Mouse (Mus musculus) forebrain, embryonic 14.5 days (tissue): ENCODE data around the gene Pkd1l3. TPM values are rescaled to one million over a fixed set of nuclear protein-coding genes. Genes with fewer than 3 reads are reported as not detected.

ENCODE experiments used
- ATAC-seq: fragments of 200-750 bp; cut with Nextera tagmentation; 2 replicates; pipeline ENCODE4 v1.8.0; 2017; ENCODE audit warnings: mild to moderate bottlenecking, moderate library complexity
- DNase-seq: peaks from one replicate; pipeline ENCODE4 v3.0.0-alpha.2; 2015; ENCODE audit warnings: low spot score
- H3K27ac ChIP-seq: fragments of 300-500 bp; sonication (generic); 2 replicates; pipeline ENCODE4 v1.5.1; 2014; ENCODE audit warnings: low read depth, mild to moderate bottlenecking, control low read depth, low read length, moderate library complexity
- H3K27me3 ChIP-seq: fragments of 300-500 bp; sonication (generic); replicated peaks from 2 replicates; pipeline ENCODE4 v1.6.1; 2014; ENCODE audit warnings: low read length, control low read depth, mixed read lengths; ENCODE audit not compliant: control insufficient read depth, insufficient read depth
- H3K36me3 ChIP-seq: fragments of 300-500 bp; sonication (generic); 2 replicates; pipeline ENCODE4 v1.6.1; 2014; ENCODE audit warnings: low read length, control low read depth; ENCODE audit not compliant: control insufficient read depth, insufficient read depth
- H3K4me1 ChIP-seq: fragments of 300-500 bp; sonication (generic); 2 replicates; pipeline ENCODE4 v1.6.1; 2014; ENCODE audit warnings: antibody characterized with exemption, low read length, control low read depth; ENCODE audit not compliant: control insufficient read depth, insufficient read depth
- H3K4me2 ChIP-seq: fragments of 300-500 bp; sonication (generic); 2 replicates; pipeline ENCODE4 v1.6.1; 2014; ENCODE audit warnings: mild to moderate bottlenecking, control low read depth, low read length
- H3K4me3 ChIP-seq: fragments of 300-500 bp; sonication (generic); 2 replicates; pipeline ENCODE4 v1.5.1; 2014; ENCODE audit warnings: low read depth, low read length, control low read depth
- H3K9ac ChIP-seq: fragments of 300-500 bp; sonication (generic); 2 replicates; pipeline ENCODE4 v1.6.1; 2014; ENCODE audit warnings: mild to moderate bottlenecking, low read length, control low read depth, moderate library complexity
- H3K9me3 ChIP-seq: fragments of 300-500 bp; sonication (generic); replicated peaks from 2 replicates; pipeline ENCODE4 v1.6.1; 2016; ENCODE audit warnings: low read length, control low read depth, mixed read lengths; ENCODE audit not compliant: control insufficient read depth
- WGBS: fragments of 180-500 bp; shearing (Covaris S2); extraction: QIAGEN DNeasy Blood & Tissue Kit; methylation state at CpG from one replicate; pipeline ENCODE4 v1.1.7; 2014; 5-methylcytosine and 5-hydroxymethylcytosine counted together
- polyA plus RNA-seq: library from polyadenylated mRNA; unstranded; fragments of >200 nt; fragmentation: Nextera tagmentation; extraction: Ambion mirVana; gene quantifications from 2 replicates; pipeline ENCODE4 v1.2.1, GENCODE M21; 2014

Gene Pkd1l3
- polyA plus RNA-seq, 1 experiment from 2014 or later, result not detected

GRCm38 (mm10) chr8:109608271-109609152, 5.8 kb upstream of the Pkd1l3 start, which contains the start of gene Dhodh:
Gene Dhodh (minus strand): TSS chr8:109608673.
- no peaks in the 10 kb centered on the region for H3K27me3 ChIP-seq
- H3K4me1 ChIP-seq, result peaks cover 6% of the 10 kb centered on the region; the same call in 1 of the 2 replicates
- peak within 1 kb of the TSS; percentile 55 for H3K4me3 ChIP-seq
- H3K9ac ChIP-seq, result peak within 1 kb of the TSS; percentile 71
- WGBS, result under 1% methylated on average over 42 of the region's 42 CpGs
- peaks cover 11% of the 10 kb centered on the region; the same call in 1 of the 2 replicates for H3K36me3 ChIP-seq
- peak within 1 kb of the TSS; percentile 86 for H3K4me2 ChIP-seq
- H3K27ac ChIP-seq, result peak within 1 kb of the TSS; percentile 92
- peak; percentile 100 for ATAC-seq
- peak; percentile 98 for DNase-seq
- no peaks in the 10 kb centered on the region for H3K9me3 ChIP-seq

GRCm38 (mm10) chr8:109609153-109609502, 5.2 kb upstream of the Pkd1l3 start:
- Histone ChIP-seq H3K4me1 (peaks cover 6% of the 10 kb centered on the region; the same call in 1 of the 2 replicates), H3K27me3 (no peaks in the 10 kb centered on the region), H3K4me3 (peak overlapping the region; percentile 55), H3K9me3 (no peaks in the 10 kb centered on the region), H3K36me3 (peaks cover 6% of the 10 kb centered on the region; the same call in 1 of the 2 replicates), H3K27ac (peak overlapping the region; percentile 92), H3K9ac (peak overlapping the region; percentile 71), H3K4me2 (peak overlapping the region; percentile 86)
- 13% methylated on average over 5 of the region's 5 CpGs for WGBS
- DNase-seq (peak; percentile 10), ATAC-seq (no peak)

- DNase-seq (no peak), ATAC-seq (no peak)
- Histone ChIP-seq H3K36me3 (no peaks in the 10 kb centered on the region), H3K9ac (no peak overlapping the region), H3K4me1 (no peaks in the 10 kb centered on the region), H3K9me3 (no peaks in the 10 kb centered on the region), H3K27me3 (no peaks in the 10 kb centered on the region), H3K27ac (no peak overlapping the region), H3K4me2 (no peak overlapping the region), H3K4me3 (no peak overlapping the region)
- WGBS, result 87% methylated on average over 3 of the region's 3 CpGs
Observed at GRCm38 (mm10) chr8:109615569-109615968, 1.3 kb downstream of the Pkd1l3 start.

GRCm38 (mm10) chr8:109628638-109629037, 14.3 kb downstream of the Pkd1l3 start:
- Histone ChIP-seq H3K9me3 (0 out of 2 replicates have a peak, but pooled peaks cover 3% of the 10 kb centered on the region), H3K27me3 (no peaks in the 10 kb centered on the region), H3K4me3 (no peak overlapping the region), H3K9ac (no peak overlapping the region), H3K4me1 (no peaks in the 10 kb centered on the region), H3K27ac (no peak overlapping the region), H3K36me3 (no peaks in the 10 kb centered on the region), H3K4me2 (no peak overlapping the region)
- no peak for DNase-seq
- WGBS, result 67% methylated on average over 6 of the region's 6 CpGs
- no peak for ATAC-seq

- H3K27ac ChIP-seq, result no peak overlapping the region
- H3K36me3 ChIP-seq, result no peaks in the 10 kb centered on the region
- DNase-seq, result peak; percentile 5
- no peak overlapping the region for H3K4me2 ChIP-seq
- no peak for ATAC-seq
- no peak overlapping the region for H3K9ac ChIP-seq
- WGBS, result 75% methylated on average over 5 of the region's 5 CpGs
- H3K4me3 ChIP-seq, result no peak overlapping the region
- H3K27me3 ChIP-seq, result no peaks in the 10 kb centered on the region
- H3K4me1 ChIP-seq, result no peaks in the 10 kb centered on the region
- H3K9me3 ChIP-seq, result no peaks in the 10 kb centered on the region
Observed at GRCm38 (mm10) chr8:109632498-109632897, 18.2 kb downstream of the Pkd1l3 start.

GRCm38 (mm10) chr8:109635146-109635545, 20.8 kb downstream of the Pkd1l3 start:
- no peaks in the 10 kb centered on the region for H3K9me3 ChIP-seq
- ATAC-seq (no peak), DNase-seq (no peak)
- H3K27ac ChIP-seq, result no peak overlapping the region
- 92% methylated on average over 8 of the region's 8 CpGs for WGBS
- no peaks in the 10 kb centered on the region for H3K36me3 ChIP-seq
- H3K9ac ChIP-seq, result no peak overlapping the region
- H3K27me3 ChIP-seq, result no peaks in the 10 kb centered on the region
- no peak overlapping the region for H3K4me3 ChIP-seq
- H3K4me1 ChIP-seq, result no peaks in the 10 kb centered on the region
- H3K4me2 ChIP-seq, result no peak overlapping the region

GRCm38 (mm10) chr8:109638851-109639250, 24.5 kb downstream of the Pkd1l3 start:
- Histone ChIP-seq H3K4me3 (no peak overlapping the region), H3K9me3 (no peaks in the 10 kb centered on the region), H3K36me3 (no peaks in the 10 kb centered on the region), H3K4me1 (no peaks in the 10 kb centered on the region), H3K27ac (no peak overlapping the region), H3K9ac (no peak overlapping the region), H3K4me2 (no peak overlapping the region), H3K27me3 (no peaks in the 10 kb centered on the region)
- ATAC-seq, result no peak
- no peak for DNase-seq
- 79% methylated on average over 5 of the region's 5 CpGs for WGBS

GRCm38 (mm10) chr8:109640410-109640809, 26.1 kb downstream of the Pkd1l3 start:
- ATAC-seq (no peak), DNase-seq (no peak)
- 68% methylated on average over 7 of the region's 7 CpGs for WGBS
- Histone ChIP-seq H3K27ac (no peak overlapping the region), H3K36me3 (no peaks in the 10 kb centered on the region), H3K9me3 (no peaks in the 10 kb centered on the region), H3K4me1 (no peaks in the 10 kb centered on the region), H3K4me2 (no peak overlapping the region), H3K4me3 (no peak overlapping the region), H3K9ac (no peak overlapping the region), H3K27me3 (no peaks in the 10 kb centered on the region)

GRCm38 (mm10) chr8:109641236-109641635, 26.9 kb downstream of the Pkd1l3 start:
- ATAC-seq (no peak), DNase-seq (no peak)
- H3K27me3 ChIP-seq, result no peaks in the 10 kb centered on the region
- H3K4me2 ChIP-seq, result no peak overlapping the region
- 72% methylated on average over 5 of the region's 5 CpGs for WGBS
- no peaks in the 10 kb centered on the region for H3K9me3 ChIP-seq
- no peak overlapping the region for H3K9ac ChIP-seq
- no peak overlapping the region for H3K4me3 ChIP-seq
- no peak overlapping the region for H3K27ac ChIP-seq
- no peaks in the 10 kb centered on the region for H3K36me3 ChIP-seq
- no peaks in the 10 kb centered on the region for H3K4me1 ChIP-seq
